Mouse (Mus musculus): ENCODE measurements around the gene Gm10401.

- TF ChIP-seq POLR2A (IDR thresholded peaks at IDR 0.05; ENCODE audit: insufficient read depth, low read depth, low read length) = no peak
- no peak for TF ChIP-seq CTCF (IDR thresholded peaks at IDR 0.05)
- TF ChIP-seq EP300 (IDR thresholded peaks at IDR 0.05; ENCODE audit: insufficient read depth, low read depth, low read length) = no peak
Observed at GRCm38 (mm10) chr5:115114501-115114900, 16.4 kb upstream of the Gm10401 start.

Measured in heart, adult 2 months (tissue).